Mouse (Mus musculus) splenic B cell, adult 2 months (primary cell): ENCODE measurements around the gene Atp6ap1l.

Experiments
- DNase-seq: peaks from one replicate; pipeline ENCODE4 v3.0.0-alpha.2; 2011; ENCODE audit warnings: low read depth, low spot score
- H3K27me3 ChIP-seq: 2 replicates; pipeline ENCODE4 v1.6.1; 2012; ENCODE audit warnings: mild to moderate bottlenecking, low read length, moderate library complexity, mixed read lengths; ENCODE audit not compliant: control insufficient read depth, poor library complexity, insufficient read depth, severe bottlenecking
- H3K36me3 ChIP-seq: 2 replicates; pipeline ENCODE4 v1.6.1; 2012; ENCODE audit warnings: mild to moderate bottlenecking, low read length, moderate library complexity, mixed read lengths; ENCODE audit not compliant: control insufficient read depth, poor library complexity, insufficient read depth, severe bottlenecking

Gene Atp6ap1l

GRCm38 (mm10) chr13:90913675-90914192 is 8.6 kb upstream of the Atp6ap1l start:
- DNase-seq, result no peak
- Histone ChIP-seq H3K36me3 (no peaks in the 10 kb centered on the region), H3K27me3 (no peaks in the 10 kb centered on the region)

DNA sequence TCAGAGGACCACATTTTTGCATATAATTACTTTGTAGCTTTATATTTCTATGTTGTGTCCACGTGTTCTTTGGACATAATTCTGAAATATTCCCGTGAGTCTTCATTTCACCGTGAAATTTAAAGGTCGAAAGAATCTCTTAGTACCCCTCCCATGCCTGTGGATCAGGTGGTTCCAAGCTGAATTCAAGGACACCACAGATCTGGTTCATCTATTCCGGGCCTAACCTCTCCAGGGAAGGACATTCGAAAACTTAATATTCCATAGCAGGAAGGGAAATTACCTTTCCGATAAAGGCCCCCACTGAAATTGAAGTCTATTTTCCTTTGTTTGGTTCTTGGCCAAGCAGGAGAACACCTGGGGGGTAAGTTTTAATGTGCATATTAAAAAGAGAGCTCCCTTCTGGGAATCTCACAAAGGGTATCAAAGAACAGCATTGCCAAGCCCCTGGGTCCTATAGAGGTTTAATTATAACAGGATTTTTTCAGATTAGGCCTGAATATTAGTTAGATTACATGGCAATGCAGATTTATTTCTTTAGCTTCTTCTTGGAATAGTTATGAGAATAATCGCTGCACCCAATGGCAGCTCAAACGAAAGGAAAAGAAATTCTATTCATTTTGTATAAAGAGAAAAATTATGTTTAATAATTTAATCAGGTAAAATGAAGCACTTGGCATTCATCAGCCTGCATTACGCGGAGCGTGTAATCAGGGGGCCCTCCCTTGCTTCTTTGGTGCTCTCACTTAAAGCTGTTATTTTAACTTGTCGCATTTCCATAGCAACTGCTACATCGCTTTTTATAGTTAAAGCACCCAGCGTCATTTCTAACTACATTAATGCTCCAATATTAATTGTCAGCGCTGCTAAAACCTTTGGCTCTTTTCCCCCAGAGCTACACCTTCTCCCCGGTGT is 7.9 kb upstream of the Atp6ap1l start:
- DNase-seq, result no peak
- Histone ChIP-seq H3K27me3 (no peaks in the 10 kb centered on the region), H3K36me3 (no peaks in the 10 kb centered on the region)

- Histone ChIP-seq H3K27me3 (no peaks in the 10 kb centered on the region), H3K36me3 (no peaks in the 10 kb centered on the region)
- DNase-seq, result no peak
Measured at GRCm38 (mm10) chr13:90907376-90907775, 2.2 kb upstream of the Atp6ap1l start.

DNA sequence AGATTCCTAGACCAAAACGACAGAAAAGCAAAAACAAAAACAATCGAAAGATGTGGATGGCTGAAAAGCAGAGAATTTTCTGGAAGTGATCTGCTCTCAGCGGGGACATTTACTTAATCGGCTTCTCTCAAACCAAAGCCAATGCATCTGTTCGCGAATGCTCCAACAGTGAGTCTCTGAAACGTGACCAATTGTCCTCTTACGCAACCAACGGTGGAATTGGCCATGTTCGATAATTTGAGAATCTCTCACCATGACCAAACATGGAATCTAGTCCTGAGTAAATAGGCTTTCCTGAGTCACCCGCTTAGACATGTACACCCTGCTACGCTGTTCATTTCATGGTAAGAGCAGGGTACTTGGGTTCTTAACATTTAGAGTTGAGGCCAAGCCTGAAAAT is 8.3 kb downstream of the Atp6ap1l start:
- H3K36me3 ChIP-seq, result no peaks in the 10 kb centered on the region
- no peaks in the 10 kb centered on the region for H3K27me3 ChIP-seq
- no peak for DNase-seq

DNA sequence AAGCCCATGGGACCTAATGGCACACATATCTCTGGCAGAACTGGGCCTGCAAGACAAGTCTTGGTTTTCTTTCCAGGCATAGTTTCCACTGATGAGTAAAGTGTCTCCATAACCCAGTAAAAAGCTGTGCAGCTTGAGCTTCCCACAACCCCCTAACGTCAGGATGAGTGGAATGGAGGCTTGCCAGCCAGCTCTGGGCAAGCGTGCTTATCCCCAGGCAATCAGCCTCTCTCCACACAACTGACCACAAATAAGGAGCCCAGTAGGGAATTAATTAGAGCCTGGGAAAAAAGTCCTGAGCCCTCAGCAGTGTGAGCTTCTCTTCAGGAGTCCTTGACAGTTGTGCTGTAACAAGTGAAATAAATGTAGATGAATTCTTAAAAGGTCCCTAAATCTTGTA is 9.1 kb downstream of the Atp6ap1l start:
- H3K27me3 ChIP-seq, result no peaks in the 10 kb centered on the region
- DNase-seq, result no peak

GRCm38 (mm10) chr13:90894819-90895218 is 10.3 kb downstream of the Atp6ap1l start:
- no peak for DNase-seq
- H3K27me3 ChIP-seq, result no peaks in the 10 kb centered on the region
- H3K36me3 ChIP-seq, result no peaks in the 10 kb centered on the region

More for the DNA sequence above, 9.1 kb downstream of the Atp6ap1l start:
- H3K36me3 ChIP-seq, result no peaks in the 10 kb centered on the region

DNA sequence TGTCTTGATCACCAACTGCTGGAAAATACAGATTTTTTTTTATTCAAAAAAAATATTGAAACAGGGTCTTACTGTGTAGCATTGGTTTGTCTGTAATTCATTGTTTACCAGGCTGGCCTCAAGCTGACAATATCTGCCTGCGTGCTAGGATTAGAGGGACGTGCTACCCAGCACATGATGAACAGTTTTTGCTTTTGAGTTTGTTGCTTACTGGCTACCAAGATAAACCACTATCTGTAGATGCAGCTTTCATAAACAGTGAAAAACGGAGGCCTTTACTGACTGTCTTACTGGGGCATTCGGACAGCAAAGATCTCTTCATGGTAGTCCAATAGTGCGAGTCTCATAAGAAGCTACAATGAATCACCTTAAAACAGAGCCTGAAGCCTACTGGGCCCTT is 15.0 kb downstream of the Atp6ap1l start:
- Histone ChIP-seq H3K27me3 (no peaks in the 10 kb centered on the region), H3K36me3 (no peaks in the 10 kb centered on the region)
- DNase-seq, result no peak

- DNase-seq, result peak; percentile 62
- Histone ChIP-seq H3K27me3 (no peaks in the 10 kb centered on the region), H3K36me3 (no peaks in the 10 kb centered on the region)
Measured at GRCm38 (mm10) chr13:90886568-90886983, 18.6 kb downstream of the Atp6ap1l start.

DNA sequence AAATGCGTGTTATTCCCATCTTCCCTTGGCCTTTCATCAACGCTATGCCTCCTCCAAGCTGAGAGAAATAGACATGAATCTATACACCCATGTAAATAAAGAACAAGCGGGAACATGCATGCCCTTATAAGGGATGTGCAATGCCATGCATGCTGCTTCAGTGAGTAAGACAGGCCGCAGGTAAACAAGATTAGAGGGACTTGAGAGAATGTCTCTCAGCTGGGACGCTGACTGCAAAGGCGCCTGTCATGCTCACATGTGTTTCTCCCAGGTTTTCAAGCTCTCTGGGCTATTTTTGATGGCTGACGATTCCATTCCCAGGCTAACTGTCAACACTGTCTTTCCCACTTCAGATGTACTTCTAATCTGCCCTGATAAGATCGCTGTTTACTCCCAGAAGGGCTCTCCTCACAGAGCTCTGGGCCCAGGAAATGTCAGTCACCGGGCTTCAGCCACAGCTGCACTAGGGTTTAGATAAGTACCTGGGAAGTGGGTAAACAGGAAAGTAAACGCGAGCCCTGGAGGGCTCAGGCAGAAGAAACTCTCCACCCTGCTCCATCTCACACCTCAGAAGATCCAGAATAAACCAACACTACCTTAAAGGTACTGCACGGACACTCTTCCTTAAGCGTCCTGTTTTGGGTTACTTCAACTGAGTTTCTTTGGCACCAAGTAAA is 19.2 kb downstream of the Atp6ap1l start:
- no peaks in the 10 kb centered on the region for H3K27me3 ChIP-seq
- no peaks in the 10 kb centered on the region for H3K36me3 ChIP-seq
- DNase-seq, result no peak

DNA sequence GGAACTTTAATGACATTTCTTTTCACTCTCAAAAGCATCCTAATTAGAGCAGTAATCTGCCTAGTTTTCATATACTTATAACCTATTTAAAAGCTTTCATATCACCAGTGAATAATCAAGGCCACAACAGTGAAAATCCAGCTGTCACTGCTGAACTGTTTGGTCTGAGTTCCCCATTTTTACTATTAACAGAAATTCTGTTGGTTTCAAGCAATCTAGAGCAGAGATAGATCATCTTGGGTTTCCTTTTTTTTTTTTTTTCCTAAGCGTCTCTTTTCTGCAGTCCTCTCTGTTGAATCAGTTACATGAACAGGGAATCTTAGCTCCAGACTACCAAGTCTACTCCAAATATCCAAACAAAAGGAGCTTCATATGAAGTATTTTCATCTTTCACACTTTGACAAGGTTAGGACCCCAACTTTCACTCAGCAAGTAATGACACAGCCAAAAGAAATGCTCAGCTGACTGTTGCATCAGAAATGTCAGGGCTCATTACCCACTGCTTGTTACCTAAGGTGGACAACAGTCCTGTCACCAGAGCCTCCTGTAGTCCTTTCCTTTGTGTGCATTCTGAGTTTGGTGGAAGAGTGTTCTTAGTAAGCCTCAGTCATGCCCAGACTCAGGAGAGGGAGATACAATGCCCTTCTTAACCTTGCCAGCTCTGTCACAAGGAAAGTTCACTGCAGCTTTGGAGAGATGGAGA is 23.3 kb downstream of the Atp6ap1l start:
- DNase-seq, result no peak
- H3K36me3 ChIP-seq, result no peaks in the 10 kb centered on the region
- H3K27me3 ChIP-seq, result no peaks in the 10 kb centered on the region

- H3K36me3 ChIP-seq, result no peaks in the 10 kb centered on the region
- no peaks in the 10 kb centered on the region for H3K27me3 ChIP-seq
- no peak for DNase-seq
Measured at GRCm38 (mm10) chr13:90871579-90871978, 33.6 kb downstream of the Atp6ap1l start.

GRCm38 (mm10) chr13:90869157-90869556 is 36.0 kb downstream of the Atp6ap1l start:
- H3K27me3 ChIP-seq, result no peaks in the 10 kb centered on the region
- no peaks in the 10 kb centered on the region for H3K36me3 ChIP-seq
- DNase-seq, result no peak

- Histone ChIP-seq H3K36me3 (no peaks in the 10 kb centered on the region), H3K27me3 (no peaks in the 10 kb centered on the region)
- DNase-seq, result no peak
Measured at GRCm38 (mm10) chr13:90862138-90862537, 43.0 kb downstream of the Atp6ap1l start.

GRCm38 (mm10) chr13:90860888-90861431 is 44.2 kb downstream of the Atp6ap1l start:
- no peak for DNase-seq
- no peaks in the 10 kb centered on the region for H3K27me3 ChIP-seq
- no peaks in the 10 kb centered on the region for H3K36me3 ChIP-seq
